ENCODE assay signal across 30 mouse cellular contexts in the genomic region with DNA sequence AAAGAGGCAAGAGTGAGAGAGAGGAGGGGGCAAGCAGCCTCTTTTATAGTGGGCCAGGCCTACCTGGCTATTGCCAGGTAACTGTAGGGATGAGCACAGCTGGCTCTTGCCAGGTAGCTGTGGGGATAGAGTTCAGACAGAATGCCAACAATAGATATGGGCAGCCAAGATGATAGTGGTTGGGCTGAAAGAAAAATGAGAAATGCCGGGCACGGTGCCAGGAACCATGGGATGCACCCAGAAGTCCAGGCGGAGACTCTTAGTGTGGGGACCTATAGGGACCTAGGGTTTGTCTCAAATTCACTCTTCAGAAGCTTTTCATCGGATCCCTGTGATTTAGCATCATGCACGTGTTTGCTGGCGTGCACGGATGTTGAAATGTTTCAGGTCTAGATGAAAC. TPM values are rescaled to one million over a fixed set of nuclear protein-coding genes. Genes with fewer than 3 reads are reported as not detected.
DNase-seq lines count a peak whose midpoint lies in the region; ATAC-seq lines count a peak whose summit lies in the region.
"Had no signal": no experiment of that assay in that cellular context is flagged by ENCODE, and none has a peak within 500 bp of the region (broad histone marks: within the 10 kb centered on the region; RNA-seq: fewer than 3 reads in every experiment).

No protein-coding gene starts in this region.

- H3K4me1 ChIP-seq in forebrain, embryonic 10.5 days = peaks cover 8% of the 10 kb centered on the region
- peaks cover 4% of the 10 kb centered on the region for H3K4me1 ChIP-seq in midbrain, embryonic 13.5 days (replicated peaks)
- H3K4me1 ChIP-seq: embryonic facial prominence, embryonic 12.5 days; liver, embryonic 12.5 days; stomach, embryonic 15.5 days had no signal

- H3K4me2 ChIP-seq in midbrain, embryonic 13.5 days (replicated peaks) = no peak overlapping the region
- H3K4me2 ChIP-seq: embryonic facial prominence, embryonic 12.5 days; forebrain, embryonic 13.5 days; heart, embryonic 15.5 days; limb, embryonic 13.5 days; liver, embryonic 12.5 days; midbrain, embryonic 15.5 days; neural tube, embryonic 13.5 days; stomach, embryonic 15.5 days had no signal

- H3K9ac ChIP-seq in midbrain, embryonic 13.5 days (replicated peaks) = no peak overlapping the region
- H3K9ac ChIP-seq: embryonic facial prominence, embryonic 12.5 days; forebrain, embryonic 13.5 days; heart, embryonic 15.5 days; limb, embryonic 13.5 days; liver, embryonic 12.5 days; midbrain, embryonic 15.5 days; neural tube, embryonic 13.5 days; stomach, embryonic 15.5 days had no signal

- DNase-seq in heart, adult 11 months = peak; percentile 52
- DNase-seq in heart, postnatal 10 days = no peak
- DNase-seq in ovary, postnatal 36 days (ENCODE audit: low spot score) = peak; percentile 7
- DNase-seq in ovary, postnatal 10 days (ENCODE audit: low spot score) = no peak
- DNase-seq in cerebellum, adult 9-11 months = peak; percentile 43
- DNase-seq in forebrain, embryonic 10.5 days (ENCODE audit: extremely low spot score, low spot score) = no peak
- DNase-seq: adrenal gland, postnatal 36 days; gastrocnemius, adult 2 months; heart, postnatal 4 days; kidney, postnatal 36 days; layer of hippocampus, postnatal 36 days; lung, adult 18-20 months; lung, postnatal 4 days; right cerebral cortex, adult 18-20 months; thymus, adult 2 months; thymus, postnatal 4 days had no signal

- no peak overlapping the region for H3K27ac ChIP-seq in forebrain, embryonic 10.5 days
- no peak overlapping the region for H3K27ac ChIP-seq in midbrain, embryonic 13.5 days
- H3K27ac ChIP-seq: embryonic facial prominence, embryonic 12.5 days; forebrain, embryonic 13.5 days; gastrocnemius, adult 2 months; heart, embryonic 15.5 days; limb, embryonic 13.5 days; liver, embryonic 12.5 days; midbrain, embryonic 15.5 days; neural tube, embryonic 13.5 days; stomach, embryonic 15.5 days had no signal

- intact Hi-C loops in heart, postnatal 10 days (cut with DNase I) = no loop called here

- no peak for ATAC-seq in midbrain, embryonic 13.5 days
- ATAC-seq: CD4-positive, CD25-positive, alpha-beta regulatory T cell, adult 4 months; forebrain, embryonic 13.5 days; hindbrain, embryonic 16.5 days; intestine, embryonic 16.5 days; liver, embryonic 12.5 days; midbrain, embryonic 15.5 days; Patski had no signal

- H3K27me3 ChIP-seq in forebrain, embryonic 10.5 days (ENCODE audit: poor library complexity, severe bottlenecking) = peaks cover 25% of the 10 kb centered on the region
- H3K27me3 ChIP-seq in midbrain, embryonic 13.5 days = peaks cover 17% of the 10 kb centered on the region
- H3K27me3 ChIP-seq: Patski had no signal

- H3K4me3 ChIP-seq in forebrain, embryonic 10.5 days = no peak overlapping the region
- H3K4me3 ChIP-seq in midbrain, embryonic 13.5 days (replicated peaks) = no peak overlapping the region
- H3K4me3 ChIP-seq: embryonic facial prominence, embryonic 12.5 days; forebrain, embryonic 13.5 days; gastrocnemius, adult 2 months; heart, embryonic 15.5 days; limb, embryonic 13.5 days; liver, embryonic 12.5 days; midbrain, embryonic 15.5 days; myocyte; neural tube, embryonic 13.5 days; stomach, embryonic 15.5 days had no signal

- H3K9me3 ChIP-seq in forebrain, embryonic 10.5 days = no peaks in the 10 kb centered on the region; the same call in 1 of the 2 replicates
- 0 out of 2 replicates have a peak, but pooled peaks cover 4% of the 10 kb centered on the region for H3K9me3 ChIP-seq in midbrain, embryonic 13.5 days
- H3K9me3 ChIP-seq: forebrain, embryonic 13.5 days; heart, embryonic 15.5 days; liver, embryonic 12.5 days; midbrain, embryonic 15.5 days; neural tube, embryonic 13.5 days; stomach, embryonic 15.5 days had no signal

- no peaks in the 10 kb centered on the region for H3K36me3 ChIP-seq in forebrain, embryonic 10.5 days (replicated peaks)
- H3K36me3 ChIP-seq in midbrain, embryonic 13.5 days = no peaks in the 10 kb centered on the region
- H3K36me3 ChIP-seq: embryonic facial prominence, embryonic 12.5 days; heart, embryonic 15.5 days; limb, embryonic 13.5 days; liver, embryonic 12.5 days; midbrain, embryonic 15.5 days; neural tube, embryonic 13.5 days; stomach, embryonic 15.5 days had no signal

- 93% methylated on average over 7 of the region's 7 CpGs for WGBS in forebrain, embryonic 10.5 days
- 93% methylated on average over 7 of the region's 7 CpGs for WGBS in midbrain, embryonic 13.5 days

RNA-seq across cellular contexts. Expression of gene Epb41l3, which starts 6.8 kb away (rescaled TPM):
- total RNA-seq in heart, postnatal 10 days (2021) = 10 to 100 TPM; 28.7 to 29.0 TPM
- 49.1 and 50.8 TPM in 2 replicates for polyA plus RNA-seq in forebrain, embryonic 10.5 days (2016; fragmentation: Nextera tagmentation; extraction: Ambion mirVana)
- 53.9 and 62.7 TPM in 2 replicates for polyA plus RNA-seq in midbrain, embryonic 13.5 days (2015; fragmentation: Nextera tagmentation; extraction: Ambion mirVana)

Comparison
In these comparisons a context has a peak if more than half of its experiments do, and no peak if none do; other contexts are left out.
1. DNase-seq: peak in heart, adult 11 months (single experiment), ovary, postnatal 36 days (single experiment) and cerebellum, adult 9-11 months (single experiment); none in heart, postnatal 10 days (0 of 2), ovary, postnatal 10 days (single experiment) and forebrain, embryonic 10.5 days (single experiment).